Mouse (Mus musculus): ENCODE results near the gene Prkx.

- TF ChIP-seq CTCF (IDR thresholded peaks at IDR 0.05; ENCODE audit: low read depth) (no peak), EP300 (optimal IDR thresholded peaks at IDR 0.05) (no peak)
Observed at GRCm38 (mm10) chrX:77797801-77798200, 1.7 kb upstream of the Prkx start.

All from stomach, postnatal 0 days (tissue).